Mouse (Mus musculus) brain, embryonic 14.5 days (tissue): ENCODE measurements around the gene Fer1l4.

ENCODE experiments used
- CTCF ChIP-seq: fragments of 200-500 bp; IDR thresholded peaks from 2 replicates; pipeline ENCODE4 v1.5.1; 2012; ENCODE audit warnings: inconsistent platforms, mild to moderate bottlenecking, moderate library complexity, borderline replicate concordance; ENCODE audit not compliant: insufficient read depth, insufficient read length; ENCODE audit errors: extremely low read depth
- POLR2A ChIP-seq: fragments of 200-500 bp; IDR thresholded peaks from 2 replicates; pipeline ENCODE4 v1.6.1; 2012; ENCODE audit warnings: mild to moderate bottlenecking, inconsistent platforms, borderline replicate concordance; ENCODE audit not compliant: poor library complexity, insufficient read depth, insufficient read length, severe bottlenecking; ENCODE audit errors: extremely low read depth

DNA sequence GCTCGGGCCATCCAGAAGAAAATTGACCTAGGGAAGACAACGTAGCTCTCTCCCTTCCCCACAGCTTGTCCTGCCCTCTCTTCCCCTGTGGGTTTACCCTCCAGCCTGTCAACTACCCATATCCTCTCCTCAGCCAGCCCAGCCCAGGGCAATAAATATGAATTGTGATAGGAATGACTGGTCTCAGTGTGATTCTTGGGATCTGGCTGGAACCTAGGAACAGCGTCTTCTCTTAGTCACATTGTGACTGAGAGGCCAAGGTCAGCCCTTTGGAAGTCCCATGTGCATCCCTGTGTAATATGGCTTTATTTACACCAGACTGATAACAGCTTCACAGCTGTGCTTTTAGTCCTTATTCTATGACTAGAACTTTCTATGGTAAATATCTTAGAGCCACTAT is 34.6 kb downstream of the Fer1l4 start:
- no peak for TF ChIP-seq CTCF
- no peak for TF ChIP-seq POLR2A
